Mouse (Mus musculus) lung, postnatal 0 days (tissue): ENCODE data around the gene Gdpgp1.

Source experiments
- CTCF ChIP-seq: IDR thresholded peaks from 2 replicates; pipeline ENCODE4 v1.5.1; 2016; ENCODE audit warnings: antibody characterized with exemption, mild to moderate bottlenecking
- EP300 ChIP-seq: IDR thresholded peaks from 2 replicates; pipeline ENCODE4 v1.6.1; 2016; ENCODE audit warnings: antibody characterized with exemption, mild to moderate bottlenecking, control low read depth

- TF ChIP-seq CTCF (no peak), EP300 (no peak)
These were observed 27.7 kb upstream of the Gdpgp1 start for GRCm38 (mm10) chr7:80204961-80205360.
